Mouse (Mus musculus): ENCODE data around the gene Kif17.
A peak's percentile ranks its signal among the peaks of the same experiment; 100 is the strongest.

DNA sequence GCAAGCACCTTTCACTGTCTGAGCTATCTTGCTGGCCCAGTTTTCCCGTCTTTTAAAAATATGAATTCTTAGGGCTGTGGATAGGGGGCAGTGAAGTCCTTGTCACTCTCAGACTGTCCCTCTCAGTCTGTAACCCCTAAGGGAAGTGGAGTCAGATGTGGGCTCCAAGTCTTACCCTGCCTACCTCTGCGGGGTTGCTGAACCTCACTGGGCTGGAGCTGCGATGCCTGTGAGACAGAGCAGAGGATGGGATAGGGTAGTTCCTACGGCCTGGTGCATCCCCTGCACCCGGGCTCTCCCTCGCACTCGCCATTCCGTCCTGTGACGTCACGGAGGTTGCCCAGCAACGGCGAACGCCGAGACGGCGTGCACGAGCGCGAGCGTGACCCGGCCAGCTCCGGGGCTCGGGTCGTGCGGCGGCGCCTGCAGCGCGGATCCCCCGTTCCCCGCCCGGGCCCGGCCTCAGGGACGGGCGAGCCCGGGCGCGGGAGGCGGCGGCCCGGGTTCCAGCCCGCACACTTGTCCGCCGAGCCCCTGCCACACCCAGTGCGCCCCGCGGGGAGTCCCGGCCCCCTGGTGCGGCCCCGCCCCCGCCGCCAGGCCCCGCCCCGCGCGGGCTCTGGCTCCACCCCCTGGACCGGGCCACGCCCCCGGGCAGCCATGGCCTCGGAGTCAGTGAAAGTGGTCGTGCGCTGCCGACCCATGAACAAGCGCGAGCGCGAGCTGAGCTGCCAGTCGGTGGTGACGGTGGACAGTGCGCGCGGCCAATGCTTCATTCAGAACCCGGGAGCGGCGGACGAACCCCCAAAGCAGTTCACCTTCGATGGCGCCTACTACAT is 11.8 kb downstream of the Kif17 start:
- no peak for TF ChIP-seq MEF2A (IDR thresholded peaks at IDR 0.05; ENCODE audit: extremely low read depth, insufficient replicate concordance, low read depth, low read length, poor library complexity, severe bottlenecking)
- peak in 1 of 3 experiments; percentile 48; a peak in 3 of 6 replicates for TF ChIP-seq CTCF (IDR thresholded peaks at IDR 0.05 in 2 of 3, conservative IDR thresholded peaks at IDR 0.05 in 1 of 3; ENCODE audit: control insufficient read depth in 1 of 3, insufficient read depth in 1 of 3, low read depth in 2 of 3, low read length in 3 of 3, poor library complexity in 1 of 3, severe bottlenecking in 1 of 3)

All from MEL (cell line).